Mouse (Mus musculus) spleen, postnatal 14 days (tissue): ENCODE measurements around the gene Baiap2l1.
"Not testable (repeated sequence)": the region's sequence is repeated elsewhere in the genome, so short reads cannot be mapped to it uniquely, and the experiment has no call there.

ENCODE experiments used
- DNase-seq, 2 experiments: peaks; one replicate each; pipeline ENCODE4 v3.0.0; 2021 to 2022; ENCODE audit warnings: low spot score in 2 of 2

Baiap2l1 gene

DNA sequence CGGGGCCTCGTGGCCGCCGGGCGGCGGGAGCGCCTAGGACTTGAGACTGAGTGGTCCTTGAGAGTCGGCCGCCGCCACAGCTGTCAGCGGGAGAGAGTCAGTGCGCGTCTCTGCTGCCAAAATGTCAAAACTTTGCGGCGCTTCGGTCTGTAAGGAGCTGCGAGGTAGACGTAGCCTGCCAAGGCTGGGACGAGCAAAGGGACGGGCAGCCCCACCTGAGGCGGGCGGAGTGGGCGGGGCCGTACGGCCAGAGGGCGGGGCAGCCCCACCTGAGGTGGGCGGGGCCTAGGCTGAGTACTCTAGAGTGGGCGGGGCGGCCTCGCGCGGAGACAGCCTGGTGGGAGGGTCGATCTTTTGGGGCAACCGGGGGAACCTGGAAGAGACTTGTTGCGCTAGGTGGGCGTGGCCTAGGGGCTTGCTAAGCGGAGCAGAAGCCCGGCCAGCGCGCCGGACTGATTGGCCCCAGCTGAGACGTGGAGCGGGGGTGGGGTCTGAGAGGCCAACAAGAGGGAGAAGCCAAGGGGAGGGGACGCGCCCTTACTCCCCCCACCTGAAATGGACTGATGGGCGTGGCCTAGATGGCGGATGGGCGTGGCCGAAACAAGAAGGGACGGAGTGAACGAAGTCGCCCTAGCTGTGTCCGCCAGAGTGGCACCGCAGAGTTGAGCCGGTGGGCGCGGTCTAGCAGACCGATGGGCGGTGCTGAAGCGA is at the start of gene Baiap2l1:
Baiap2l1 (minus strand) TSS at position 232 of the 711 bp plus-strand sequence.
- DNase-seq: peak; percentile 42 to 47

DNA sequence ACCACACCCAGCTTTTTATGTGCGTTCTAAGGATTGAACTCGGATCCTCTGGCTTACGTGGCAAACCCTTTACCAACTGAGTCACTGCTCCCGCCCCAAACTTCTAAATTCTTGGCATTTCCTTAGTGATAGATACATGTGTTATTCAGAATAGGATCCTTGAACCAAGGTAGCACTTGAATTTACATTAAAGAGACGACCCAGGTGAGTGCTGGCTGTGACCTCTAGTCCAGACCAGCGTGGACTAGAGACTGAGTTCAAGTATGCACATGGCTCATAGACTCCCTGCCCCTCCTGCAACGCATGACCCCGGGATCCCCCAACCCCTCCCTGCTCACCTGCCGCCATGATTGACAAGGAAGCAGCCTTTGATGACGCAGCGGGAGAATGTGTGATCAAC is 48.3 kb upstream of the Baiap2l1 start:
- DNase-seq: no peak

DNA sequence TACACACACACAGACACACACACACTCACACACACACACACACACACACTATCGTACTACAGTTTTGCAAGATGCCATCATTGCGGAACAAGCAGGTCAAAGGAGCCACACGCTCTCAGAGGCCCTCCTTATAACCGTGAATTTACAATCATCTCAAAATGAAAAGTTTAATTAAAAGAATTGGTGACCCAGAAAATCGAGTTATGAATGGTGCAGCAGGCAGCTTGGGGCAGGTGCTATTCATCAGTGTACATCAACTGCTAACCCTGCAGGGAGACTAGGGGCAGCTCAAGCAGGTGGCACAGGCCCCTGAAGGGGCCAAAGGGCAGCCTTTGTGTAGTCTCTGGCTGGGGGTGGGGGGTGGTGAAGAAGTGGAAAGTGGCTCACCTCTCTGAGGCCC is 42.9 kb upstream of the Baiap2l1 start:
- no peak for DNase-seq

DNA sequence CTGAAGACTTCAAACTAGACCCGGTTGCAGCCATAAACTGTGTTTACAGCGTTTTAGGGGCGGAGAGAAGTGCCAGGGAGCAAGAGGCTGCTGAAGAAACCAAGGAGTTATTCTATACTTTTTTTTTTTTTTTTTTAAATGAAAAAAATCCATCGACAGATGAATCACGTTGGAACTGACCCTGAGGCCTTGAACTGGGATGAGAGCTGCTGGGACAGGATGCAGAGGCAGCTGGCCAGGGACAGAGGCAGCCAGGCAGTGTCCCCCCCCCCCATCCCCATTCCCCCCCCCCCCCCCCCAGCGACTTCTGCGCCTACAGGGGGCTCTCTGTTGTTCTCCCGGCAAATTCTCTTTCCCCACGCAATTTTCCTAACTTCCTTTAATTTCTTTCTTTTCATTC is 39.7 kb upstream of the Baiap2l1 start:
- DNase-seq: no peak

DNA sequence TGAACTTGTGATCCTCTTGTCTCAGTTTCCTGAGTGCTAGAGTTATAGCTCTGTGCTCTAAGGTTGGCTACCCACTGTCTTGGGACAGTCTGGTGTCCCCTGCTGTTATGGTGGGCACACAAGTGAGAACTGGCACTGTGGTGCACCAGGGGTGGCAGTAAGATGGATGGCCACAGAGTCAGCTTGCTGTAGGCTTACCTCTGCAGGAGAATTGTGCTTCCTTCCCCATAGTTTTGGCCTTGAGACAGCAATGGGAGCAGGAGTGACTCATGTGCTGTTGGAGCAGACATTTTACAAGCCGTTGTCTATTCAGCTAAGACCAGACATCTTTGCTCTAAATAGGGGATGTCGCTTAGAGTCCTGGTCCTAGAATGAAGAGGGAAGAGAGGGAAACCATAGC is 36.2 kb upstream of the Baiap2l1 start:
- no peak for DNase-seq

DNA sequence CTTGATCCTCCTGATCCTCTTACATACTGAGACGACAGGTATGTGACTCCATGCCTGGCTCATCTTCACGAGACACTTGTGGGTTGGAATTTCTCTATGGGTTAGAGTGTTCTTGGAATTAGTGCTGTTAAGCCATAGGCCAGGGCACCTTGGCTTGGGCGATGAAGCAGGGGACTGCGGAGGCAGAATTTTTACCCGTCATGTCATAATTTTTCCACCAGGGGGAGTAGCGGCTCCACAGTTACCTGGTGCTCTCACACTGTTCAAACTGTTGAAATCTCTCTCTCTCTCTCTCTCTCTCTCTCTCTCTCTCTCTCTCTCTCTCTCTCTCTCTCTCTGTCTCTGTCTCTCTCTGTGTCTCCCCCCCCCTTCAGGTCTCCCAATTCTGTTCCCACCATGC is 29.9 kb upstream of the Baiap2l1 start:
- peak in 1 of 2 experiments; percentile 16 for DNase-seq

DNA sequence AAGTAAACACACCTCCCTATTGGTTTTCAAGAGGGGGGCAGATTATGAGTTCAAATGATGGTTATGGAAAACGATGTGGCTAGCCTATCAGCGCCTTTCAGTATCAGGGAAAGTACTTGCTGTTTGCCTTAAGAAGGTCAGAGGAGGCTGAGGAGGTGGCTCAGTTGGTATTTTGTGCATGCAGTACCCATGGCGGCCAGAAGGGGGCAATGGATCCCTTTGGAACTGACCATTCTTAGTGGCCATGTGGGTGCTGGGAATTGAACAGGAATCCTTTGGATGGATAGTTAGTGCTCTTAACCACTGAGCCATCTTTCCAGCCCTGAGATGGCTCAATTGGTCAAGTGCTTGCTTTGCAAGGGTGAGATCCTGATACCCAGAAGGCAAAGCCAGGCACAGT is 26.0 kb upstream of the Baiap2l1 start:
- DNase-seq: peak in 1 of 2 experiments; percentile 6

DNA sequence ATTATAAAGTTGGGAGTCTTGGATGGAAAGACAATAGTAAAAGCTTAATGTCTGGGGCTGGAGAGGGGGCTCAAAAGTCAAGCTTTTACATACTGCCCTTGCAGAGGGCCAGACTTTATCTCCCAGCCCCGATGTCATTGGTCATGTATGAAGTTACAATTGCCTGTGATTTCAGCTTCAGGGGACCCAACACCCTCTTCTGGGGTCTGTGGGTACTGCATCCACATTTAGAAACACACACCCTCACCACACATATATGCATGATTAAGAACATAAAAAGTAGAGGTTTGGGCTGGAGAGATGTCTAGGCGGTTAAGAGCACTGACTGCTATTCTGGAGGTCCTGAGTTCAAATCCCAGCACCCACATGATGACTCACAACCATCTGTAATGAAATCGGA is 23.9 kb upstream of the Baiap2l1 start:
- DNase-seq: peak in 1 of 2 experiments; percentile 3

DNA sequence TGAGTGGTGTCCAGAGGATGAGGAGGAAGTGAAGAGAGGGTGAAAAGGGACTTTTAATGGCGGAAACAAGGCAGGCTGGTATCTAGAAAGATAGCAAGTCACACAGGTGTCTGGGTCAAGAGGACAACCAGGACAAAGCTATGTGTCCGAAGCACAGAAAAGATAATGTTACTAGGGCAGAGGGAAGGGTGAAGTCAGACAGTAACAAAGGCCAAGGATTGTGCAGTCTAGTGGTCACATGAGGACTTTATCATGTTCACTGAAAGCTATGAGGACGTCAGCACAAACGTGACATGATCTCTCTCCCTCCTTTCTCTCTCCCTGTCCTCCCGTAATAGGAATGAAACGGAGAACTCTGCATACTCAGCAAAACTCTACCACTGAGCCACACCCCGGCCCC is 22.8 kb upstream of the Baiap2l1 start:
- no peak for DNase-seq

DNA sequence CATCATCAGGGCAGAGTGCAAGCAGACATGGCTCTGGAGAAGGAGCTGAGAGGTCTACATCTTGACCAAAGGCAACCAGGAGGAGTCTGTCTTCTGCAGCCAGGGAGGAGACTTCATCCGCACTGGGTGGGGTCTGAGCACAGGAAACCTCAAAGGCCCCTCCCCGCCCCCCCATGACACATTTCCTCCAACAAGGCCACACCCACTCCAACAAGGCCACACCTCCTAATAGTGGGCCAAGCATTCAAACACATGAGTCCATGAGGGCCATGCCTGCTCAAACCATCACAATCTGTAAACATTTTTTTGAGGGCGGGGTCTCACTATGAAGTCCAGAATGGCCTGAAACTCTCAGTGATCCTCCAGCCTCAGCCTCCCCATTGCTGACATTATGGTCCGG is 21.5 kb upstream of the Baiap2l1 start:
- DNase-seq: no peak

DNA sequence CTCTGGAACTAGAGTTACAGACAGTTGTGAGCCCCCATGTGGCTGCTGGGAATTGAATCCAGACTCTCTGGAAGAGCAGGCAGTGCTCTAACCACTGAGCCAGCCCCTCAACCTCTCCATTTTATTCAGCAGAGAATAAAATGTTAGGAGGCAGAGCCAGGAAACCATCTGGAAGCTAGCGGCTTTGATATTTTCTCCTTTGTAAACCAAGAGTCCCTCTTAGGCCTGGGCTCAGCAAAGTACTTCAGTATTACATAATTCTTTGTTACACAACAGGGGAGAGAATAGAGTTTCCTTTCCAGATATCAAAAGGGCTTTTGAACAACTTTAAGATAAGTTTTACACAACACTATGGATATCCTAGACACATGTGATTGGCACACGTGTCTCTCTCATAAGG is 15.0 kb upstream of the Baiap2l1 start:
- no peak for DNase-seq

DNA sequence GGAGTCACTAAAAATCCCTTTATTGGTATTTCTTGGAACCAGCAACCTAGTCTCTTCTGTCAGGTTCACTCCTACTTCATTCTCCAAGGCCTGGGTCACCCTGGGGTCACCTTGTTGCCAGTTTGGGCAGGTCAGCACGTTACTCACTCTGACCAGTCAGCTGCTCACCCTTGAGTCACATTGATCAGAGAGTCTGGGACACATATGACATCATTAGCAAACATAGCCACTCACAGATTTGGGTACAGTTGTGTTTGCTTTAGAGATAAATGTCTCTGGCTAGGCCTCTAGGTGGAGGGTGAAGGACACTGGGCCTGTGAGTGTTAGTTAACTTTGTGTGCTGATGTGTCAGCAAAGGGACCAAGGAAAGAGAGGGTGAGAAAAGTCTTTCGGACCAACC is 14.3 kb upstream of the Baiap2l1 start:
- no peak for DNase-seq

DNA sequence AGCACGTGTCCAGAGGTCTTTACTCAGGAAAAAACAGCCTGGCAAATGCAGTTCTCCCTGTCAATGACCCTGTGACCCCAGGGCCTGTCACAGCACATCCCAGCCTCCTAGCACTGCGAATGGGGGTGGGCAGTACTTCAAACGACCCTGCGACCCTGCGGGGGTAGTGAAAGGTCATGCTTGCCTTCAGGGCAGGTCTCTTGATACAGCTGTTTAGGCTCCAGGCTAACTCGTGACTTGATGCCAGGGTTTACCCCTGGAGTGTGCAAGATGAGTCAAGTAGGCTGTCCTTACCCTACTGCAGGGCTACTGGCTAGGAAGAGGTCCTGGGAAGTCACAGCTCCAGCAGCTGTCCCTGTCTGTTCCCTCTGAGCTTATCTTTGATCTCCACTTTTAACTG is 13.1 kb upstream of the Baiap2l1 start:
- no peak for DNase-seq

DNA sequence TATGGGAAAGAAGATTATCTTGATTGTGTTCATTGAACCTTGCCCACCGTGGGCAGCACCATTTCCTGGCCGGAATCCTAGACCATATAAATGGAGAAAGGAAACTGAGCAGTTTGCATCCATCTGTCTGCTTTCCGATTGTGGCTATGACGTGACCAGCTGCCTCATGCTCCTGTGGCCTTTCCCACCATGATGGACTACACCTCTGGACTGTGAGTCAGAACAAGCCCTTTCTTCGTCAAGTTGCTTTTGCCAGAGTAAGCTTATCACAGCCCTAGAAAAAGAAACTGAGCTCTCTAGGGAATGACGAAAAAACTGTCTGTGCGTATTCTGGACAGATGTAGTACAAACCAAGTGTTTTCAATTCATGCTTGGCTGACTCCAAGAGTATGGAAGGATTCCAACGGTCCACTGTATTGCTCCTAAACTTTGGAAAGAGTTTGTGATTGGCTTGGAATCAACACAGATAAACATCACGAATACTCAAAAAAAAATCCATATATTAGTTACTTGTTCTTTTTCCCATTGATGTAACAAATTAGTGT is 10.8 kb upstream of the Baiap2l1 start:
- no peak for DNase-seq

DNA sequence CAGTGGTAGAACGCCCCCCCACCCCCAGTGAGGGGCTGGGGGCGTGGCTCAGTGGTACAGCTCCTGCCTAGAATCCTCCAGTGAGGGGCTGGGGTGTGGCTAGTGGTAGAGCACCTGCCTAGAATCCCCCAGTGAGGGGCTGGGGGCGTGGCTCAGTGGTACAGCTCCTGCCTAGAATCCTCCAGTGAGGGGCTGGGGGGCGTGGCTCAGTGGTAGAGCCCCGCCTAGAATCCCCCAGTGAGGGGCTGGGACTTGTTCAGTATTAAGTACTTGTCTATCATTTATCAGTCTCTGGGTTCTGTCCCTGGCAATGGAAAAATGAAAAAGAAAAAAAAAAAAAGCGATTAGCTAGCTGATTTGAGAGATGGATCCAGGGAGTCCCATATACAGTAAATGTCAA is 8.6 kb upstream of the Baiap2l1 start:
- DNase-seq: not testable (repeated sequence)

DNA sequence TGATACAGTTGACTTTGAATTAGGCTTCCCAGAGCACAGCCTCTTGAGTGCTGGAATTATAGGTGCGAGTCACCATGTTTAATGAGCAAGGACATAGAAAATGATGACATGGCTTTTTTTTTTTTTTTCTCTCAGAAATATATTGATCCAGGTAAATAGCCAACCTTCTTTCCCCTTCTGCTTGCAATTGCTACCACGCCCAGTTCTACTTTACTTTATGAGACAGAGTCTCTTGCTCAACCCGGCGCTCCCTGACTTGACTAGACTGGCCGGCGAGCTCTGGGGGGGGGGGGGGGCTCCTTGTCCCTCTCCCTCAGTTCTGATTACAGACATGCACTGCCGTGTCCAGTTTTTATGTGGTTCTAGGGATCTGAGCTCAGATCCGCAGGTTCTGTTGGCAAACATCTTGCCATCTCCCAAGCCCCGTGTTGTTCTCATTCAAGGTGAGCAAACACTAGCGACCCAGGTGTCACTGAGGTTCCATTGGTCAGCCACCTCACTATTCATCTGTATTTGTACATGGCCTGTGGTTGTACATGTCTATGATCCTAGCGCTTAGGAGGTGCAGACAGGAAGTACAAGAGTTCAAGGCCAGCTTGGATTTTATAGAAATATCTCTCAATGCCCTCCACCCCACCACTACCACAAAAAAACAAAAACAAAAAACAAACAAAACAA is 6.9 kb upstream of the Baiap2l1 start:
- no peak for DNase-seq

DNA sequence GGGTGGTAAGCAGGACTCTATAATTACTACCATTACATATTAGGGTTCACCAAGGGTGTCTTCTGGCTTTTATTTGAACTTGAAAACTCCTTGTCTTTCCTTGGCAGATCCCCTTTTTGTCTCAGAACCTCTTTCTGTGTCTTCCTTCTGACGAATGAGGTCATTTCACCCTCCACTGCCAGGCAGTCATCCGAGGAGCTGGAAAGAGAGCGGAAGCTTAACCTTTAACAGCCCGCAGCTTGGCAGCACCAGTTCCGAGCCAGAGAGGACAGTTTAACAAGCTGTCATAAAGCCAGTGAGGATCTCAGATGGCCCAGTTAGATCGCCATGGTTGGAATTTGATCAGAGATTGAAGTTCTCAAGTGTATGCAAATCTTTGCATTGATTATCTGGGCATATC is 2.4 kb upstream of the Baiap2l1 start:
- no peak for DNase-seq

DNA sequence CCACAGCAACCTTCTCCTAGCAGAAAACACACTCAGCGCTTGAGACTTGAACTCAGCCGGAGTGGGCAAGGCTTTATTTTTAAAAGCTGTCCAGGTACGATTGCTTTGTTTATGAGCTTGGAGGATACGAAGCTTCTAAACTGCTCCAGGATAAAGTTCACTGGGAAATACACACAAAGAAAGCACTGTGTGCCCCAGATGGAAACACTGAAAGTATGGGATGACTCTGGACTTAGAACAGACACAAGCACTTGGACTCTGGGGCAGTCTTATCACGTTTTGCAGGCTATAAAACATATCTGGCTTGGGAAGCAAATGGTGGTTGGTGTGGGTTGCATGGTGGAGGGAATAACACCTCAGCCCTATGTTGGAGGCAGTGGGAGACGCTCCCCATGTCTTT is 2.0 kb upstream of the Baiap2l1 start:
- no peak for DNase-seq

DNA sequence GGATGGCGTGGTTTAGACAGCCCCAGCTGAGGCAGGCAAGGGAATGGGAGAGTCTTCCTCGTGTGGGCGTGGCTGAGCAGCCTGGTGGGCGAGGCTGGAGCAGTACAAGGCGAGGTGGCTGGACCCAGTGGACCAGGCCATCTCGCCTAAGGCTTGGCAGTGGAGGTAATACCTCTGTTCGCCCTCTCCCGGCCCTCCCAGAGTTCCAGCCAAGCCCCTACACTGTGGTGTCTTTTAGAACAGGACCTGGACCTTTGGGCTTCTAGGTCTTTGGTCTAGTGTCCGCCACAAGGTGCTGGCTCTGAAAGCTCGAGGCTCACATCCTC is 643 bp upstream of the Baiap2l1 start:
- DNase-seq: no peak

DNA sequence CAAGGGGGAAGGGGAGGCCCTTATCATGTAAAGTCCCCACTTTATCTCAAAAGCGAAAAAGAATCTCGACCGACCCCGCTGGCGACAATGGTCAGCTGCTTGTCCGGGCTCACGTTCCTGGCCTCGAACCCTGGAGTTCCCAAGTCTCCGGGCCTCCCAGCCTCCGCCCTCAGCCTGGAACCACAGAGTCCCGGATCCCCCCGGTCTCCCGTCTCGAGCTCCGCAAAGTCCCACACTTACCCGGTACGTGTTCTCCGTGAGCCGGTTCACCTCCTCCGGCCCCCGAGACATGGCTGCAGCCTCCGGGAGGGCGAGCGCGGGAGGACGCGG is 396 bp downstream of the Baiap2l1 start:
- no peak for DNase-seq

DNA sequence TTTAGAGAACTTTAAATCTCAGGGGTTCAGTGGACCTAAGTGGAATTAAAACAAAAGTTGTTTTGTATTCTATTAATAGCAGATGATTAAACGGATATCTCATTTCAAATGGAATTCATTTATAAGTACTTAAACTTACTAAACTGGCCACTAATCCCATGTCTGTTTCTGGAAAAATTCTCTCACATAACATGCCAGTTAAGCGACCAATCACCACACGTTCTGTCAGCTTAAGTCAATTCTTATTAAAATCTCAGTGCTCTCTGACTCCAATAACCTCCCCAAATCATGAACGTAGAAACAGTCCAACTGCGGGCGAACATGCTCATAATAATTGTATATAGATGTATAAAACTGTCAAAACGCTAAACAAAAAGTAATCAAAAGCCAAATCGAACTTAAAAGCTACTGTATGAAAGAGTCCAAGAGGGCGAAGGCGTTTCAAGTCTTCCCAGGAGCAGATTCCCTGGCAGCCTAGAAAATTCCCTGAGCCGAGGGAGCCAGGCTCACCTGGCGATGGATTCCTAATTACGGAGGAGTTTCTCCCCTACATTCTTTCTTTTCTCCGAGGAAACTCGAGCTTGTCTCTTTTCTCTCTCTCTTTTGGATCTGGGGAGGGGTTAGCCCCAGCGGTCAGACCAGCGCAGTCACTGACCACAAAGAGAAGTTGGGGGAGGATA is 996 bp downstream of the Baiap2l1 start:
- DNase-seq: no peak

DNA sequence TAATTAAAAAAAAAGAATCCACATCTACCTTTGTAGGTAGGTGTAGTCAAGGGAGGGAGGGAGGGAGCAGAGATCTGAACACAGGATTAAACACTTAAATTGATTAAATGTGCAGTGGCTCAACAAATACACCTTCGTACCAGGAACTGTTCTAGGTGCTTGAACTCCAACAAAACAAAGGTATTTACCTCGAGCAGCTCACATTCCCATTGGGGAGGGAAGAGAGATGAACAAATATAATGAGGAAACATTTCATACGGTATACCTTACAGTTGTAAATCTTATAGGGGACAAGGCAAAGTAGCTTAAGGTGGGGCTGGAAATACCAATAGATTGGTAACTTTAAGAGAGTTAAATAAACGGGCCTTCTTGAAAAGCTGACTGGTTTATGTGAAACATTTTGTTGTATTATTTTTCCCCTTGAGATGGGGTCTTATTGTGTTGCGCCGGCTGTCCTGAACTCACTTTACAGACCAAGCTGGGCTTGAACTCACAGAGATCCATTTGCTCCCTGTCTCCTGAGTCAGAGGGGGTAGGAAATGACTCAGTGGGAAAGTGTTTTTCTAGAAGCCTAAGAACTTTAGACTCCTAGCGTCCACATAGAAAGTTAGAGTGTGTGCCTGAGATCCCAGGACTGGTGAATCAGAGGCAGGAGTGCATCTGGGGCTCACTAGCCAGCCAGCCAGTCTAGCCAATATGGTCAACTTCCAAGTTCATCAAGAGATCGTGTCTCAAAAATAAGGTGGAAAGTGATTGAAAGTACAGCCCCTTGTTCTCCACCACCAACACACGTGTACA is 5.5 kb downstream of the Baiap2l1 start:
- DNase-seq: no peak
